Mouse (Mus musculus): ENCODE data around the gene Oscp1.

Oscp1 gene

DNA sequence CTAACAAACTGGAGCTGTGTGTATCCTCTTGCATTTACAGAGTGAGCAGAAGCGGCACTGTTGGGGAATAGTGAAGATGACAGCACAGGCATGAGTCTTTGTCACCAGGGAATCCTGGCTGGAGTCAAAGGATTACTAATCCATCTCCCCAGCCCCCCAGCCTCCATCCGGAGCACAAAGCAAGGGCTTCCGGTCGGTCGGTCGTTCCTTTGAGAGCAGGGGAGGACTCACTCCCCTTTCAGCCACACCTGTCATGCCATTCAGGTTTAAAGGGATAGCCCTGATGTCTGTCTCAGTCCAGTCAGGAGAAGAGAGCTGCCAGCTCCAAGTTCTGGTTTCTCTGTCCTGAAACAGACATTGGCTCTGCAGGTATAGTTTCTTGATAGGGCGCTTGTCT is 52.8 kb downstream of the Oscp1 start:
- no peak for DNase-seq

DNA sequence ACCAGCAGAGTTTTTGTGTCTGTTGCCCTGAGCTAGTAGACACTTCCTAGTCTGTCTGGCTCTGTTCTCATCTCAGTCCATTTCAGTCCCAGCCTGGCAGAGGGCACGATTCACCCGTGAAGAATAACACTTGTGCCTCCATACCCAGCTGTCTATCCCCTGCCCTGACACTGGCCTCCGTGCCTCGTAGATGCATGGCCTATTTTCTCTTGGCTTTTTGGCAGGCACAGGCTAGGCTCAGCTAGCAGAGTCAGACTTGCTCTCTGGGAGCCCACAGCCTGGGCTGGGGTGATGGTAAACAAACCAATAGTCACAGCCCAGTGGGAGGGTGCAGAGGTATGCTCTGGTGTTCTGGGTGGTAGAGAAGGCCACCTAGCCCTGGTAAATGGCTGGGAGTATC is 54.9 kb downstream of the Oscp1 start:
- DNase-seq = no peak

DNA sequence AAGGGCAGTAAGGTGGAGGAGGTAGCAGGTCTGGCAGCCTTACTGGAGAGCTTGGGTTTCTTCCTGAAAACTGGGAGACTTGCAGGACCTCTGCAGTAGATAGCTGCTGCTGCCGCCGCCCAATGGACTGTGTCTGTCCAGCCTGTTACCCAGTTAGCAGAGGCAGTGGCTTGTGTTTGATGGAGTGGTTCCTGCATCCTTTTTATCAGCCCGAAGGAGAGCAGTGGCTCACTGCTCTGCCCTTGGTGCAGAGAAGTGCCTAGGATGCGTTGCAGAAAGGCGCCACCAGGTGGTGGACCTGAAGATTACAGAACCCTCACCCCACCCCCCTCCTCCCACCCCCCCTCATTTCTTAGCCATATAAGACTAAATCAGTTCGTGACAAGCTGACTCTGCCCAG is 55.6 kb downstream of the Oscp1 start:
- peak; percentile 75 for DNase-seq

DNA sequence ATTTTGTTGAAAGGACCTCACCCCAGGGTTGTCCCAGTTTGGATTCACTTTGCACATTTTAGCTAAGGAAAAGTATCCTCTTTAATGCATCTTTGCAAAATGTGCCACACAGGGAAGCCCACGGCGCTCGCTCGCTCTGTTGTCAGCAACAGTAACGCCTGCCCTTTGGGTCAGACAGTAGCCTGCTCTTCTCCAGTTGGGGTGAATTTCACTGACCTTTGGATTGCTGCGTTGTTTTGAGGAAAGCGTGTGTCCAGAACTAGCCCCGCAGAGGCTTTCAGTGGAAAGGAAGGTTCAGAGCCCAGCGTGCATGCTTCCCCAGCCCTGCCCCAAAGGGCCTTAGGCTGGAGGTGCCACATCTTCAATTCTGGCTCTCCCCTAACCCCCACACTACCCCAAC is 57.0 kb downstream of the Oscp1 start:
- no peak for DNase-seq

DNA sequence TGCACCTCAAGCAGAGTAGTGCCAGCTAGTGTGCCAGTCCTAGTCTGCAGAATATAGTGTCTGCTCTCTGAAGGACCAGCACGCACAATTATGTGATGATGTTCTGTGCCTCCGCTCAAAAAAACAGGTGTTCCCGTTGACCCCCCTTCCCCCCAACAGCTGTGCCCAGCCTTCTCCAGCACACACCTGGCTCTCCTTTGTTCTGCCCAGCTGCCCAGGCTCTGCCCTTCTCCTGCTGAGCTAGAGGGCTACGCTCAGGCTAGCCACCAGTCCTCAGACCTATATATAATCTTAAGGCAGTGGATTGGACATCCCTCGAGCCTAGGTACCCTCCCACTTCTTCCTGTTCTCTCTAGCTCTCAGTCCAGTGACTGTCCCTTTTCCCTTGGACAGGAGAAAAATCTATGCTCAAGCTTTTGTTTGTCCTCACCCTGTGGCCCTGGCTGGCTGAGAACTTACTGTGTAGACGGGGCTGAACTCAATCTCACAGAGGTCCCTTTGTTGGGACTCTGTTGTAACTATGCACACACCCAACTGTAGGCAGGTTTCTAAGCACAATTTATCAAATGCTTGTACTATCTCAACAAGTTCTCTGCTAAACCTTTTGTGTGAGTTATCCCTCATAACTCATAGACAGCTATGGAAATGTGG is 57.6 kb downstream of the Oscp1 start:
- no peak for DNase-seq

DNA sequence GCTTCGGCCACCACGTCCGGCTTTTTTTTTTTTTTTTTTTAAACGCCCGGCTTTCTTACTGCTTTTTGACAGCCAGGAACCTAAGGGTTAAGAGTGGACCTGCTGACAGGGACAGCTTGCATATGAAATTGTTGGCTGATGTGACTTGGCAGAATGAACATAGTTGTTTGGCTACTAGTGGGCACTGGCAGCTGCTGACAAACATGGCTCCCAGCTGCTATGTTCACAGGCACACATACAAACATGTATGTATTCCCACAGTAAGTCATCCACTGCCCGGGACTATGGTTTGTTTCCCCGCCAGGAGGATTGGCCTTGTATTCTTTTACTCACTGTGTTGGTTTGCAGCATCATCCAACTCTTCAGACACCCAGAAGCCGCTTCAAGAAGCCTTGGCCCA is 58.8 kb downstream of the Oscp1 start:
- no peak for DNase-seq

DNA sequence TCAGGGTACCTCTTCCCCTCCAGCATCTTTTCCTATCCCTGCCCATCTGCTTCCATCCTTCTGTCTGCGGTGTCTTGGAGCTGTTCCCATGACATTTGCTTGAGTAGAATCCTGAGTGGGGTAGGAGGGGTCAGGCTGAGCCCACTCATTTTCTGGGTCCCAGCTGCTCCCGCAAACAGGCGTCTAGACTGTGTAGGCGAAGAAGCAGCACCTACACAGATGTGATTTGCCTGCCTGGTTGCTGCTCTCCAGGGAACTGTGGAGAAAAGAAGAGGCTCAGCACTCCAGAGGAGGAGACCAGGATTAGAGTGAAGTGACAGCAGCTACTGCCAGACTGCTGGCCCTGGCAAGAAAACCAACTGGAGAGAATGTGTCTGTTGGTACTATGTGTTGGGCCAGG is 60.3 kb downstream of the Oscp1 start:
- no peak for DNase-seq

DNA sequence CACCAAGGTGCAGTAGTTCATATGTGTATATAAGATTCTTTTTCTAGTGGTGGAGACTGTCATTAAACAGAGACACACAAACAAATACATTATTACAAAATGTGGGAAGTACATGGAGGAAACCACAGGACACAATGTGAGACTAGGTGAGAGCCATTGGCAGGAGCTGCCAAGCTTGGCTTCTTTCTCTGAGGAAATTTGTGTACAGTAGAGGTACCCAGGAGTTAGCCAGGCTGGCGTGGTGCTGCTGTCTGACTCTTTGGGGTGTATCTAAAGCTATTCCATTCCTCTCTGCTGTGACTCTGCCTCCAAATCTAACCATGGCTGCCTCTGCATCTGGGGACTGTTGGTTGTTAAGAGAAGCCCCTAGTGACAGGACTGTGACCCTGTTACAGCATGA is 60.7 kb downstream of the Oscp1 start:
- no peak for DNase-seq

DNA sequence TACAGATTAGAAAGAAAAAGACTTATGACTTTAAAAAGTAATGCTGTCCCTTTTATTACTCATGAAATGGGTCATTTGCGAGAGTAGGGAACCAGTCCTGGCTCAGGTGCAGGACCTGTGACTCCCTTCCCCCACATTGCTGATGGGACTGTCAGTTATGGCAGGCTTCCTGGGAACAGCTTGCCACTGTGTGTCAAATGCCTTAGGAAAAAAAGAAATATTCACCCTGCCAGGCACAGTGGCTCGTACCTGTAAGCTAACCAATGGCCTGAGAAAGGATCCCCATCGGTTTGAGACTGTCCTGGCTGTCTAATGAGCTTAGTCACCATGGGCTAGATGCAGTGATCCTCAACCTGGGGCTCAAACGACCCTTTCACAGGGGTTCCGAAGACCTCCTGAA is 61.7 kb downstream of the Oscp1 start:
- no peak for DNase-seq

DNA sequence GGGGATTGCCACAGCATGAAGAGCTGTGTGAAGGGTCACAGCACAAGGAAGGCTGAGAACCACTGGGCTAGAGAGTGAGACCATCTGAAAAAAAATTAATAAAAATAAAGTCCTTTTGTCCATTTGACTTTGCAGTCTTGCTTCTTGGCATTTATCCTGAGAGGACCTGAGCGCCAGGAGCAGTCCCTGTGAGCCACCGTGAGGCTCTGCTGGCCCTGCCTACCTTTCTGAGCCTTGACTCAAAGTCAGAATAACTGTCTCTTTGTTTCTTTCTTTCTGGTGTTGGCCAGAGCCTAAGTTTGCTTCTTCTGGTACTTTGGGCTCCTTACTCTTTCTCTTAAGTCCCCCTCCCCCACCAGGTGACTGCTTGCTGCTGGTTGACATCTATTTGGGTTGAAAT is 62.1 kb downstream of the Oscp1 start:
- no peak for DNase-seq

DNA sequence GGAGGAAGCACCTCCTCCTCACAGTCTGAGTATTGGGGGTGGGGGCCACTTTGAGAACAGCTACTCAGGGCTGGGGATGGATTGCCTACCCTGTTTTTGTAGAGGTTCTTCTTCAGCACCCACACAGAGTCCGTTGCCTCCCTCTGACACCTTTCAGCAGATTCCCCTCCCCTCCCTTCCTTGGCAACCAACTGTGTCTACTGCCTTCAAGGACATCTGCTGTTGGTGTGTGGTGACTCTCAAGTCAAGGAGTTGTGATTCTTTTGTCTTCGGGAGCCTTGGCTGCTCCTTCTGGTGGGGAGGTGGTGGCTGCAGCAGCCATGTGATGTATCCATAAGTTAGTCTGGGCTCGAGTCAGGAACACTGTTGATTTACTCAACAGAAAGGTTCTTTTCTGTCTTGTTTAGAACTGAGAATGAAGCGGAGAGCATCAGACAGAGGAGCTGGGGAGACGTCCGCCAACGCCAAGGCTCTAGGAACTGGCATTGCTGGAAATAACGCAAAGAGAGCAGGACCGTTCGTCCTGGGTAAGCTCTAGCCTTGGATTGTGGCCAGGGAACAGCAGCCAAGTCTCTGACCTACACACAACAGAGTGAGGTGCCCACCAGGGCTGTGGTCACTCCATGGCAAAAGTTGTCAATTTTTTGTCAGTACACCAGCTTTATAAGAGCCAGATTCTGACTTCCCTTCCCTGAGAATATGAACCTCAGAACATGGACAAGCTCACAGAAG is 65.1 kb downstream of the Oscp1 start:
- no peak for DNase-seq

DNA sequence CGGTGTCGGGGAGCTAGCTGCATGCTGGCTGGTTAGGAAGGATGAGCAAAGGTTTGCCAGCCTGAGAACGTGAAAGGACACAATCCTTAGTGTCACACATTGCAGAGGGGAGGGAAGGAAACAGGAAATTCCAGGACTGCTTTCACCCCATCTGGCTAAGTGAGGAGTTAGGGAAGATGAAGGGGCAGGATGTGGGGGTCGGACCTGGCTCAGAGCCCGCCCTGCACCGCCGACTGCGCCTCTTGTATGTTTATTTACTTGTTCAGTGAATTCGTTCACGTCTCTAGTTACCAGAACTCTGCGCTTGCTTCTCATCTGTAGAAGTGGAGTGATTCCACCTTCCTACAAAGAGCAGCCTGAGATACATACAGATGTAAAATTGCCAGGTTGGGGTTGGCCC is 72.1 kb downstream of the Oscp1 start:
- DNase-seq = no peak

DNA sequence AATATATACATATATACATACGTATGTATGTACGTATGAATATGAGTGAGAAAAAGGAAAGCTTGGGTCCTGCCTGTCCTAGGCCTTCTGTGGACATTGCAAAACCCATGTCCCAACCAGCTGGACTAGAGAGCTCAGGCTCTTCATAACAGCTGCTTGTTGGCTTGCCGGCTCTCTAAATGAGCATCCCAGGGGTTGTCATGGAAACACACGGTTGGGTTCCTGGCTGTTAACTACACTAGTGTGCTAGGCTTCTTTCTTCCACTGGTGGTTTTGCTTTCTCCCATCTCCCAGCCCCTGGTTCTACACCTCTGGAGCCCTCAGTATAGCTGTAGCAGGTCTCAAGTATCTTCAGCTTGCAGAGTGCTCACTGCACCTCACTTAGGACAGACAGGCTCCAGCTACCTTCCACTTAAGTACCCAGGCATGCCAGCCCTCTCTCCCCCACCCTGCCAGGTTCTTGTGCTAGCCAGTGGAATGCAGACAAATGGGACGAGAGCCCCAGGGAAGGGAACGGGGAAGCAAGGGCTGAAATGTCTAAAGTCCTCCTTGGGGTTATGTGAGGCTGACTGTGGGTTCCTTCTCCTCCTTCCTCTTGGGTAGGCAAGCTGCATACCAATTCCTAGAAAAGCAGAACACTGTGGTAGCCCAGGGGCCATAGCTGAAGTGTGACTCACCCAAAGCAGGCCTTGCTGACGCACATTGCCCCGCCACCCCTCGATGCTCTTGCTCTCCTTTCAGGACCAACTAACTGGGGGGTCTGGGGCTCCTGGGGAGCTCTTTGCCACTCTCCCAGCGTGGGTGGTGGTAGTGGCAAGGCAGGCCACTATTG is 73.1 kb downstream of the Oscp1 start:
- no peak for DNase-seq

DNA sequence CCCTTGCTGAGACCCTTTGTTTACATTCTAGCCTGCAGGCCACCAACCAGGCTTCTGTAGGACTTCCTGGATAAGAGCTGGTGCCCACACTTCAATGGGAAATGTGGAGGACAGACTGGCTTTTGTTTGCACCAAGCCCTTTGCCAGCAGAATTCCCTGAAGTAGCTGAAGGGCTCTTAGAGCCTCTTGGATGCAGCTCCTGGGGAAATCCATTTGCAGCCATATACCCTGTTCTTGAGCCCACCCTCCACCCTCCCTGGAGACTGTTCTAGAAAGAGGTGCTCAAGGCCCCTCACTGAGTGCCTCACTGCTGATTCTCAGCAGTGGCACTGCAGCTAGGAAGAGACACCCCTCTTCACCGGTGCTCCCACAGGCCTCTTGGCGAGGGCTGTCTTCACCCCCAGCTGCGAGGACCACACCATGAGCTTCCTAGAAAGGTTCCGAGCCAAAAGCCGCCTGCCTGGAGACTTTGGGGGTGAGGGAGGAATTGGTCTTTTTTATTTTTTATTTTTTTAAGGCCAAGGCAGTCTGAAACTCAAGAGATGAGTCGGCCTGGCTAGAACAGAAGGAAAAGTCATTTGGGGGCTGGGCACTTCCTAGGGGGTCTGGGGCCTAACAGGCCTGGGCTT is 74.4 kb downstream of the Oscp1 start:
- DNase-seq = no peak

DNA sequence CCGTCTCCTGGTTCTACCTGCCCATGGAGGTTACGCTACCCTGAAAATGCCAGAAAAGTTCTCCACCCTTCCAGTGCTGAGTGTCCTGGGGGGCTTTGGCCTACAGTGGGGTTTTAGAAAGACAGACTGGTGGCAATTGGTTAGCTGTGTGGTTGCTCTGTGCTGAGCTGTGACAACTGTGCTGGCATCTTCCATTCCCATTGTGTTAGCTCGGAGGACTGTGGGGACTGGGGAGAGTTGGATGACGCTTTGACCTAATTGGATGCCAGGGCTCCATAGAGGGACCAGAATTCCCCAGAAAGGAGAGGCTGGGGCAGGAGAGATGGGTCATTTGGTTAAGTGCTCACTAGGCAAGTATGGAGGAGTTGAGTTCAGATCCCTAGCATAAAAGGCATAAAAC is 75.9 kb downstream of the Oscp1 start:
- no peak for DNase-seq

DNA sequence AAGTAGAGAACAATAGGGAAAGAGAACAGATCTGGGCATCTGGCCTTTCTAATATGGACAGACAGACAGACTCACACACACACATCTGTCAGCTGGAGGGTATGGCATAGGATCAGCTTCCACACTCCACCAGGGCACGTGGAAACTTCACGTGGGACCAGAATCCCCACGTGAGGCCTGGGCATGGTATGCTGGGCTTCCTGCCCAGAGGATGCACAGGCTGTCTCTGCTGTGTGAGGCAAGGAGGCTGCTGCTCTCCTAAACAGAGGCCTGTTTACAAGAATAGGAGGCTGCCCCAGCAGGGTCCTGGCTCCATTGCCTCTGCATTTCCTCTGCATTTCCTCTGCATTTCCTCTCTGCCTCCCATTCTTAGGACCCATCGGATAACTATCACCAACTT is 76.3 kb downstream of the Oscp1 start:
- DNase-seq = no peak

DNA sequence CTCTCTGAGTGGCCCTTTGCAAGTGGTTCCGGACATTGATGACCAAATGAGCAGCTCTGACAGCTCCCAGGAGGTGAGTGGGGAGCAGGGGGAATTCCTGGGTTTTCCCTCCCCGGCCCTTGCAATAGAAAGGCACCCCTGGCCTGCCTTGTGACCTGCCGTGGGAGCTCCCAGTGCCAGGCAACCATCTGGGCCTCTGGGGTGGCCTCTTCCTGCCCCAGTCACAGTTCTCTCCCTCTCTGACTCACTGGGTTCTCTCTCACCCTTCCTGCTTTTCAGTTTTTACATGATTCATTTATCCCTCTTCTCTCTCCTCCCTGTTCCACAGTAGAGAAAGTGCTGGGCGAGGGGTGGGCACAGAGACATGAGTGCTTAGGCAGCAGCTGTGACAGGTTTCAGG is 79.4 kb downstream of the Oscp1 start:
- no peak for DNase-seq

DNA sequence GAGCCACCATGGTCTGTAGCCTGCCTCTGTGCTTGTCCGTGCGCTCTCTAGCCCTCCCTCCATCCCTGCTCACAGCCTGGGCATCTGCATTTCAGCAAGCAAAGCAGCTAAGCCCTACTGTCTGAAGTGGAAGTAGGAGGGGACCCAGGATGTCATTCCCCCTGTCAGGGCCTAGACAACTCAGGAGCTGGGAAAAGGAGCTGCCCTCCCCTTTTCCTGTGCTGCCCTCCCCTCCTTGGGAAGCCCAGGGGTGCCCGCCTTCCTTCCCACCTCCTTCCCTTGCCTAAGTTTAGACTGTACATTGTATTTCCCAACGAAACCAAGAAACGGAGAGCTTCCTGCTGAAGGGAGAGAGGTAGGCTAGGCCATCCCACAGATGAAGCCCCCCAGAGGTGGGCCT is 82.7 kb downstream of the Oscp1 start:
- DNase-seq = no peak
